ENCODE assay signal across 7 mouse cellular contexts in the genomic region with DNA sequence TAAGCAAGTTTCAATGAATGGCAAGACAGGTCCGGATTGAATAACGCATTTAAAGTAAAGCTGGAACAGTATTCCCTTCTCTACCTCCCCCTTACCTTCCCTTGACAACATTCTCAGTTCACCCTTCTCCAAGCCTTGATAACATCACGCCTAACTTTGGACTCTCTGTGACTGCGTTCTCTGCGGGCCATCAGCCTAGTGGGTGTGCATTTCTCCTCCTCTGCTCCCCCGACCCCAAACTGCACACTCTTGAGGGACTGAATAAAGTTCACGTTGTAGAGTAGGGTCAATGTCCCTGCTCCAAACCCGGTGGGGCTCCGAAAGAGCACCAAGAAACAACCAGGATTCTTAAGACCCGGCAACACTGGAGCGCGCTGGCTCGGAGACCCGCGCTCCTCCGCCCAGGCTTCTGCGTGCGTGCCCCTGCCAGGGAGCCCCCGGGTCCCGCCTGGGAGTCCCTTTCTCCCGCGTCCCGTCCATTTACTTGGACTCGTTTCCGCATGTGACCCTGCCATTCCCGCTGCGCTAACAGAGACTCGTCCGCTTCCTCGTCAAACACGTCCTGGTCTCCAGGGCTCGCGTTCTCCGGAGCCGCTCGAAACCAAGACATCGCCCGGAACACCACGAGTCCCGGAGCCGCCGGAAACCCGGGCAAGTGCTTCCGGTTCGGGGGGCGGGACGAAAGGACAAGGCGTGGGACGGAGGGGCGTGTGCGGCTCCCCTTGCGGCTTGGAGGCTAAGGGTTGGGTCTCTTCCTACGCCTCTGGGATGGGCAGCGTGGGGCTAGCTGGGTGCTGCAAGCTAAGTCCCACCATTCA. TPM values are rescaled to one million over a fixed set of nuclear protein-coding genes. Genes with fewer than 3 reads are reported as not detected.
DNase-seq lines count a peak whose midpoint lies in the region; ATAC-seq lines count a peak whose summit lies in the region.

Yae1d1 (minus strand) TSS at position 653 of the 818 bp plus-strand sequence.

- ATAC-seq in embryonic facial prominence, embryonic 11.5 days (replicated peaks; ENCODE audit: insufficient number of reproducible peaks, low FRiP score, low TSS enrichment, low read depth), result peak; percentile 98
- ATAC-seq in granulocyte monocyte progenitor cell, adult 5-6 weeks (replicated peaks; ENCODE audit: poor library complexity, severe bottlenecking), result peak; percentile 99
- peak; percentile 100 for ATAC-seq in midbrain, embryonic 13.5 days

- H3K9ac ChIP-seq in embryonic facial prominence, embryonic 11.5 days (replicated peaks; ENCODE audit: low read length), result peak within 1 kb of the TSS; percentile 79
- H3K9ac ChIP-seq in midbrain, embryonic 13.5 days (replicated peaks), result peak within 1 kb of the TSS; percentile 83

- DNase-seq in adrenal gland, postnatal 14 days, result peak; percentile 98
- DNase-seq in embryonic facial prominence, embryonic 11.5 days (ENCODE audit: low spot score), result peak; percentile 95
- DNase-seq in kidney, adult 11 months, result peak; percentile 78
- DNase-seq in limb, embryonic 10.5 days (ENCODE audit: low spot score), result peak; percentile 97
- peak; percentile 75 for DNase-seq in spleen, adult 12 weeks (ENCODE audit: low spot score)

- WGBS in embryonic facial prominence, embryonic 11.5 days, result under 1% methylated on average over 54 of the region's 54 CpGs
- WGBS in limb, embryonic 10.5 days, result under 1% methylated on average over 54 of the region's 54 CpGs
- under 1% methylated on average over 54 of the region's 54 CpGs for WGBS in midbrain, embryonic 13.5 days

- peak within 1 kb of the TSS; percentile 68 for H3K4me3 ChIP-seq in embryonic facial prominence, embryonic 11.5 days (ENCODE audit: low read depth, low read length)
- H3K4me3 ChIP-seq in limb, embryonic 10.5 days, result peak within 1 kb of the TSS; percentile 86
- H3K4me3 ChIP-seq in midbrain, embryonic 13.5 days (replicated peaks), result peak within 1 kb of the TSS; percentile 82

- H3K27ac ChIP-seq in embryonic facial prominence, embryonic 11.5 days (replicated peaks; ENCODE audit: low read depth, low read length), result peak within 1 kb of the TSS; percentile 25; the same call in 1 of the 2 replicates
- H3K27ac ChIP-seq in limb, embryonic 10.5 days, result peak within 1 kb of the TSS; percentile 88
- H3K27ac ChIP-seq in midbrain, embryonic 13.5 days, result peak within 1 kb of the TSS; percentile 78

- H3K4me1 ChIP-seq in embryonic facial prominence, embryonic 11.5 days (ENCODE audit: control insufficient read depth, insufficient read depth, low read length), result no peaks in the 10 kb centered on the region
- peaks cover 7% of the 10 kb centered on the region for H3K4me1 ChIP-seq in limb, embryonic 10.5 days
- H3K4me1 ChIP-seq in midbrain, embryonic 13.5 days (replicated peaks), result peaks cover 11% of the 10 kb centered on the region

- no peaks in the 10 kb centered on the region for H3K27me3 ChIP-seq in embryonic facial prominence, embryonic 11.5 days (ENCODE audit: control insufficient read depth, insufficient read depth, low read length)
- no peaks in the 10 kb centered on the region for H3K27me3 ChIP-seq in limb, embryonic 10.5 days (ENCODE audit: low read depth, poor library complexity, severe bottlenecking)
- no peaks in the 10 kb centered on the region for H3K27me3 ChIP-seq in midbrain, embryonic 13.5 days

- H3K36me3 ChIP-seq in embryonic facial prominence, embryonic 11.5 days (replicated peaks; ENCODE audit: control insufficient read depth, insufficient read depth, low read depth, low read length), result no peaks in the 10 kb centered on the region
- peaks cover 12% of the 10 kb centered on the region for H3K36me3 ChIP-seq in limb, embryonic 10.5 days
- peaks cover 3% of the 10 kb centered on the region; the same call in 1 of the 2 replicates for H3K36me3 ChIP-seq in midbrain, embryonic 13.5 days

- H3K9me3 ChIP-seq in embryonic facial prominence, embryonic 11.5 days (replicated peaks; ENCODE audit: control insufficient read depth, low read length), result no peaks in the 10 kb centered on the region
- H3K9me3 ChIP-seq in limb, embryonic 10.5 days (replicated peaks), result no peaks in the 10 kb centered on the region
- H3K9me3 ChIP-seq in midbrain, embryonic 13.5 days, result no peaks in the 10 kb centered on the region

- peak within 1 kb of the TSS; percentile 57 for H3K4me2 ChIP-seq in embryonic facial prominence, embryonic 11.5 days (ENCODE audit: low read depth, low read length)
- H3K4me2 ChIP-seq in midbrain, embryonic 13.5 days (replicated peaks), result peak within 1 kb of the TSS; percentile 67

RNA-seq across cellular contexts. Expression of gene Yae1d1, which starts in this region (rescaled TPM):
- 22.3 and 26.6 TPM in 2 replicates for total RNA-seq in adrenal gland, postnatal 14 days (2021)
- 88.6 and 92.1 TPM in 2 replicates for polyA plus RNA-seq in embryonic facial prominence, embryonic 11.5 days (2014; fragmentation: Nextera tagmentation; extraction: Ambion mirVana)
- total RNA-seq in granulocyte monocyte progenitor cell, adult 5-6 weeks (2014; fragmentation: Nextera tagmentation), result 3.4 and 11.0 TPM in 2 replicates
- total RNA-seq in granulocyte monocyte progenitor cell, adult 5-6 weeks (2017), result 4.0 and 11.8 TPM in 2 replicates
- polyA plus RNA-seq in limb, embryonic 10.5 days (2016; fragmentation: Nextera tagmentation; extraction: Ambion mirVana), result 87.6 and 89.9 TPM in 2 replicates
- 99.6 and 104 TPM in 2 replicates for polyA plus RNA-seq in midbrain, embryonic 13.5 days (2015; fragmentation: Nextera tagmentation; extraction: Ambion mirVana)

Comparison
In these comparisons a context has a peak if more than half of its experiments do, and no peak if none do; other contexts are left out.
1. Peak in every context shown above with its lines: DNase-seq, ATAC-seq, H3K4me3 ChIP-seq and H3K27ac ChIP-seq.
2. H3K27ac ChIP-seq: peak in every context shown above with its lines; median percentile 88 in limb, embryonic 10.5 days; 78 in midbrain, embryonic 13.5 days; 25 in embryonic facial prominence, embryonic 11.5 days.